Mouse (Mus musculus) heart, embryonic 10.5 days (tissue): ENCODE data around the gene Dlgap1. TPM values are rescaled to one million over a fixed set of nuclear protein-coding genes. Genes with fewer than 3 reads are reported as not detected.

Source experiments
- DNase-seq: peaks from one replicate; pipeline ENCODE4 v3.0.0-alpha.2; 2017; ENCODE audit warnings: low spot score
- H3K27ac ChIP-seq: fragments of 300-500 bp; sonication (generic); 2 replicates; pipeline ENCODE4 v1.5.1; 2016; ENCODE audit warnings: mild to moderate bottlenecking
- H3K27me3 ChIP-seq: fragments of 300-500 bp; sonication (generic); 2 replicates; pipeline ENCODE4 v1.6.1; 2016; ENCODE audit warnings: mild to moderate bottlenecking; ENCODE audit not compliant: poor library complexity, insufficient read depth, severe bottlenecking
- H3K36me3 ChIP-seq: fragments of 300-500 bp; sonication (generic); 2 replicates; pipeline ENCODE4 v1.6.1; 2016; ENCODE audit warnings: mild to moderate bottlenecking, moderate library complexity
- H3K4me1 ChIP-seq: fragments of 300-500 bp; sonication (generic); 2 replicates; pipeline ENCODE4 v1.6.1; 2016; ENCODE audit warnings: mild to moderate bottlenecking
- H3K4me3 ChIP-seq: fragments of 300-500 bp; sonication (generic); 2 replicates; pipeline ENCODE4 v1.5.1; 2016; ENCODE audit warnings: mild to moderate bottlenecking, moderate library complexity
- H3K9me3 ChIP-seq: fragments of 300-500 bp; sonication (generic); 2 replicates; pipeline ENCODE4 v1.6.1; 2016; ENCODE audit warnings: mild to moderate bottlenecking, moderate library complexity
- WGBS: fragments of 180-500 bp; shearing (Covaris S2); methylation state at CpG from one replicate; pipeline ENCODE4 v1.1.7; 2016; 5-methylcytosine and 5-hydroxymethylcytosine counted together
- polyA plus RNA-seq: library from polyadenylated mRNA; unstranded; fragments of >200 nt; fragmentation: Nextera tagmentation; extraction: Ambion mirVana; gene quantifications from 2 replicates; pipeline ENCODE4 v1.2.1, GENCODE M21; 2016

Dlgap1 gene
- polyA plus RNA-seq, 1 experiment from 2014 or later, result 0.51 TPM

GRCm38 (mm10) chr17:70022618-70023017, 53.7 kb downstream of the Dlgap1 start:
- Histone ChIP-seq H3K36me3 (no peaks in the 10 kb centered on the region), H3K4me1 (no peaks in the 10 kb centered on the region)

GRCm38 (mm10) chr17:70034862-70035261, 66.0 kb downstream of the Dlgap1 start:
- 56% methylated on average over 2 of the region's 2 CpGs for WGBS
- no peaks in the 10 kb centered on the region for H3K4me1 ChIP-seq
- H3K36me3 ChIP-seq, result no peaks in the 10 kb centered on the region
- H3K27ac ChIP-seq, result no peak overlapping the region
- no peaks in the 10 kb centered on the region for H3K9me3 ChIP-seq
- H3K27me3 ChIP-seq, result no peaks in the 10 kb centered on the region
- DNase-seq, result no peak
- H3K4me3 ChIP-seq, result no peak overlapping the region

More at GRCm38 (mm10) chr17:70022618-70023017, 53.7 kb downstream of the Dlgap1 start:
- H3K27me3 ChIP-seq, result no peaks in the 10 kb centered on the region
- H3K9me3 ChIP-seq, result no peaks in the 10 kb centered on the region
- H3K4me3 ChIP-seq, result no peak overlapping the region
- DNase-seq, result no peak
- whole genome bisulfite sequencing, result 68% methylated on average over 2 of the region's 2 CpGs
- H3K27ac ChIP-seq, result no peak overlapping the region

- no peak overlapping the region for H3K27ac ChIP-seq
- no peak for DNase-seq
- 74% methylated on average over 7 of the region's 7 CpGs for WGBS
- H3K4me3 ChIP-seq, result no peak overlapping the region
- H3K27me3 ChIP-seq, result no peaks in the 10 kb centered on the region
- no peaks in the 10 kb centered on the region for H3K36me3 ChIP-seq
- H3K4me1 ChIP-seq, result no peaks in the 10 kb centered on the region
- no peaks in the 10 kb centered on the region for H3K9me3 ChIP-seq
These were observed 72.0 kb downstream of the Dlgap1 start for GRCm38 (mm10) chr17:70040751-70041430.

- no peak for DNase-seq
- no peaks in the 10 kb centered on the region for H3K27me3 ChIP-seq
- no peak overlapping the region for H3K27ac ChIP-seq
- H3K9me3 ChIP-seq, result no peaks in the 10 kb centered on the region
- no peaks in the 10 kb centered on the region for H3K36me3 ChIP-seq
- no peak overlapping the region for H3K4me3 ChIP-seq
- WGBS, result 72% methylated on average over 6 of the region's 6 CpGs
- H3K4me1 ChIP-seq, result no peaks in the 10 kb centered on the region
These were observed 99.4 kb downstream of the Dlgap1 start for GRCm38 (mm10) chr17:70068281-70068680.

- no peak overlapping the region for H3K4me3 ChIP-seq
- no peaks in the 10 kb centered on the region for H3K36me3 ChIP-seq
- H3K27me3 ChIP-seq, result no peaks in the 10 kb centered on the region
- H3K4me1 ChIP-seq, result no peaks in the 10 kb centered on the region
- no peak overlapping the region for H3K27ac ChIP-seq
- DNase-seq, result no peak
- WGBS, result 81% methylated on average over 2 of the region's 2 CpGs
- H3K9me3 ChIP-seq, result no peaks in the 10 kb centered on the region
These were observed 103.2 kb downstream of the Dlgap1 start for GRCm38 (mm10) chr17:70072066-70072465.

- H3K4me1 ChIP-seq, result no peaks in the 10 kb centered on the region
- 87% methylated on average over 4 of the region's 4 CpGs for WGBS
- H3K27ac ChIP-seq, result no peak overlapping the region
- H3K27me3 ChIP-seq, result no peaks in the 10 kb centered on the region
- no peak for DNase-seq
- no peaks in the 10 kb centered on the region for H3K36me3 ChIP-seq
- no peaks in the 10 kb centered on the region for H3K9me3 ChIP-seq
- H3K4me3 ChIP-seq, result no peak overlapping the region
These were observed 119.3 kb downstream of the Dlgap1 start for GRCm38 (mm10) chr17:70088220-70088619.

- Histone ChIP-seq H3K27ac (no peak overlapping the region), H3K4me3 (no peak overlapping the region), H3K4me1 (no peaks in the 10 kb centered on the region), H3K9me3 (no peaks in the 10 kb centered on the region), H3K36me3 (no peaks in the 10 kb centered on the region), H3K27me3 (no peaks in the 10 kb centered on the region)
- 81% methylated on average over 2 of the region's 2 CpGs for WGBS
- no peak for DNase-seq
These were observed 121.9 kb downstream of the Dlgap1 start for GRCm38 (mm10) chr17:70090737-70091136.

GRCm38 (mm10) chr17:70129151-70129550, 160.3 kb downstream of the Dlgap1 start:
- no peaks in the 10 kb centered on the region for H3K9me3 ChIP-seq
- no peak for DNase-seq
- no peak overlapping the region for H3K27ac ChIP-seq
- H3K4me1 ChIP-seq, result no peaks in the 10 kb centered on the region
- no peaks in the 10 kb centered on the region for H3K27me3 ChIP-seq
- WGBS, result 85% methylated on average over 2 of the region's 2 CpGs
- H3K36me3 ChIP-seq, result no peaks in the 10 kb centered on the region
- no peak overlapping the region for H3K4me3 ChIP-seq

GRCm38 (mm10) chr17:70169831-70170230, 201.0 kb downstream of the Dlgap1 start:
- DNase-seq, result no peak
- H3K9me3 ChIP-seq, result no peaks in the 10 kb centered on the region
- no peak overlapping the region for H3K27ac ChIP-seq
- H3K4me1 ChIP-seq, result no peaks in the 10 kb centered on the region
- no peaks in the 10 kb centered on the region for H3K27me3 ChIP-seq
- H3K36me3 ChIP-seq, result no peaks in the 10 kb centered on the region
- 77% methylated on average over 2 of the region's 2 CpGs for WGBS
- no peak overlapping the region for H3K4me3 ChIP-seq

- H3K36me3 ChIP-seq, result no peaks in the 10 kb centered on the region
- no peak overlapping the region for H3K27ac ChIP-seq
- 83% methylated on average over 9 of the region's 9 CpGs for WGBS
- H3K4me1 ChIP-seq, result no peaks in the 10 kb centered on the region
- H3K9me3 ChIP-seq, result no peaks in the 10 kb centered on the region
- no peak overlapping the region for H3K4me3 ChIP-seq
- H3K27me3 ChIP-seq, result no peaks in the 10 kb centered on the region
- DNase-seq, result no peak
These were observed 203.7 kb downstream of the Dlgap1 start for GRCm38 (mm10) chr17:70172500-70173036.

- Histone ChIP-seq H3K4me1 (no peaks in the 10 kb centered on the region), H3K27me3 (no peaks in the 10 kb centered on the region), H3K9me3 (no peaks in the 10 kb centered on the region), H3K4me3 (no peak overlapping the region), H3K27ac (no peak overlapping the region), H3K36me3 (no peaks in the 10 kb centered on the region)
- WGBS, result 83% methylated on average over 6 of the region's 6 CpGs
- DNase-seq, result no peak
These were observed 205.0 kb downstream of the Dlgap1 start for GRCm38 (mm10) chr17:70173916-70174315.

- Histone ChIP-seq H3K27me3 (no peaks in the 10 kb centered on the region), H3K4me3 (no peak overlapping the region), H3K27ac (no peak overlapping the region), H3K9me3 (no peaks in the 10 kb centered on the region), H3K4me1 (no peaks in the 10 kb centered on the region), H3K36me3 (no peaks in the 10 kb centered on the region)
- WGBS, result 86% methylated on average over 6 of the region's 6 CpGs
- DNase-seq, result no peak
These were observed 222.4 kb downstream of the Dlgap1 start for GRCm38 (mm10) chr17:70191228-70191627.

- H3K4me3 ChIP-seq, result no peak overlapping the region
- H3K4me1 ChIP-seq, result no peaks in the 10 kb centered on the region
- DNase-seq, result no peak
- H3K27me3 ChIP-seq, result no peaks in the 10 kb centered on the region
- H3K9me3 ChIP-seq, result no peaks in the 10 kb centered on the region
- 75% methylated on average over 3 of the region's 3 CpGs for WGBS
- no peaks in the 10 kb centered on the region for H3K36me3 ChIP-seq
- no peak overlapping the region for H3K27ac ChIP-seq
These were observed 254.0 kb downstream of the Dlgap1 start for GRCm38 (mm10) chr17:70222891-70223290.

GRCm38 (mm10) chr17:70247342-70247741, 278.5 kb downstream of the Dlgap1 start:
- no peak for DNase-seq
- H3K9me3 ChIP-seq, result no peaks in the 10 kb centered on the region
- WGBS, result 72% methylated on average over 7 of the region's 7 CpGs
- no peak overlapping the region for H3K27ac ChIP-seq
- H3K27me3 ChIP-seq, result no peaks in the 10 kb centered on the region
- no peaks in the 10 kb centered on the region for H3K4me1 ChIP-seq
- no peak overlapping the region for H3K4me3 ChIP-seq
- H3K36me3 ChIP-seq, result no peaks in the 10 kb centered on the region
